Mouse (Mus musculus) intestine, embryonic 14.5 days (tissue): ENCODE measurements around the gene Smim17. TPM values are rescaled to one million over a fixed set of nuclear protein-coding genes. Genes with fewer than 3 reads are reported as not detected.

Source experiments
- ATAC-seq: fragments of 200-750 bp; cut with Nextera tagmentation; replicated peaks from 2 replicates; pipeline ENCODE4 v1.8.0; 2017; ENCODE audit warnings: low read depth, moderate number of reproducible peaks, moderate TSS enrichment, moderate library complexity; ENCODE audit not compliant: low FRiP score, low TSS enrichment
- DNase-seq: peaks from one replicate; pipeline ENCODE4 v3.0.0-alpha.2; 2018; ENCODE audit warnings: low spot score
- H3K27ac ChIP-seq: fragments of 300-500 bp; sonication (generic); 2 replicates; pipeline ENCODE4 v1.5.1; 2014; ENCODE audit warnings: low read depth, mild to moderate bottlenecking, control low read depth
- H3K27me3 ChIP-seq: fragments of 300-500 bp; sonication (generic); replicated peaks from 2 replicates; pipeline ENCODE4 v1.6.1; 2014; ENCODE audit warnings: low read length, control low read depth; ENCODE audit not compliant: control insufficient read depth, insufficient read depth
- H3K36me3 ChIP-seq: fragments of 300-500 bp; sonication (generic); 2 replicates; pipeline ENCODE4 v1.6.1; 2014; ENCODE audit warnings: low read length, control low read depth; ENCODE audit not compliant: control insufficient read depth, insufficient read depth
- H3K4me1 ChIP-seq: fragments of 300-500 bp; sonication (generic); replicated peaks from 2 replicates; pipeline ENCODE4 v1.6.1; 2014; ENCODE audit warnings: low read length, control low read depth, mixed read lengths; ENCODE audit not compliant: control insufficient read depth, insufficient read depth
- H3K4me2 ChIP-seq: fragments of 300-500 bp; sonication (generic); 2 replicates; pipeline ENCODE4 v1.6.1; 2014; ENCODE audit warnings: low read length
- H3K4me3 ChIP-seq: fragments of 300-500 bp; sonication (generic); 2 replicates; pipeline ENCODE4 v1.5.1; 2014; ENCODE audit warnings: low read depth, low read length, control low read depth, mixed read lengths
- H3K9ac ChIP-seq: fragments of 300-500 bp; sonication (generic); 2 replicates; pipeline ENCODE4 v1.6.1; 2014; ENCODE audit warnings: mild to moderate bottlenecking, low read length
- H3K9me3 ChIP-seq: fragments of 300-500 bp; sonication (generic); 2 replicates; pipeline ENCODE4 v1.6.1; 2016; ENCODE audit warnings: low read length, control low read depth; ENCODE audit not compliant: control insufficient read depth
- WGBS: fragments of 180-500 bp; shearing (Covaris S2); extraction: QIAGEN DNeasy Blood & Tissue Kit; methylation state at CpG from one replicate; pipeline ENCODE4 v1.1.7; 2014; 5-methylcytosine and 5-hydroxymethylcytosine counted together
- polyA plus RNA-seq: library from polyadenylated mRNA; unstranded; fragments of >200 nt; fragmentation: Nextera tagmentation; extraction: Ambion mirVana; gene quantifications from 2 replicates; pipeline ENCODE4 v1.2.1, GENCODE M21; 2014

Smim17 gene
- polyA plus RNA-seq, 1 experiment from 2014 or later, result 0.38 TPM

GRCm38 (mm10) chr7:6386995-6387394 is 11.5 kb upstream of the Smim17 start:
- ATAC-seq (no peak), DNase-seq (no peak)
- Histone ChIP-seq H3K4me2 (no peak overlapping the region), H3K9ac (no peak overlapping the region), H3K9me3 (no peaks in the 10 kb centered on the region), H3K4me1 (peaks cover 8% of the 10 kb centered on the region), H3K36me3 (peaks cover 25% of the 10 kb centered on the region), H3K27me3 (no peaks in the 10 kb centered on the region), H3K4me3 (no peak overlapping the region), H3K27ac (no peak overlapping the region)
- 95% methylated on average over 8 of the region's 8 CpGs for WGBS

GRCm38 (mm10) chr7:6388971-6389370 is 9.5 kb upstream of the Smim17 start:
- Histone ChIP-seq H3K36me3 (peaks cover 39% of the 10 kb centered on the region), H3K4me3 (no peak overlapping the region), H3K4me2 (no peak overlapping the region), H3K9me3 (no peaks in the 10 kb centered on the region), H3K27ac (no peak overlapping the region), H3K9ac (no peak overlapping the region), H3K4me1 (peaks cover 3% of the 10 kb centered on the region; the same call in 1 of the 2 replicates), H3K27me3 (no peaks in the 10 kb centered on the region)
- no peak for DNase-seq
- no peak for ATAC-seq
- 86% methylated on average over 5 of the region's 5 CpGs for WGBS

- peaks cover 43% of the 10 kb centered on the region for H3K36me3 ChIP-seq
- no peak overlapping the region for H3K9ac ChIP-seq
- H3K27ac ChIP-seq, result no peak overlapping the region
- no peaks in the 10 kb centered on the region for H3K9me3 ChIP-seq
- DNase-seq, result no peak
- no peaks in the 10 kb centered on the region for H3K27me3 ChIP-seq
- H3K4me3 ChIP-seq, result no peak overlapping the region
- no peak overlapping the region for H3K4me2 ChIP-seq
- no peaks in the 10 kb centered on the region for H3K4me1 ChIP-seq
- WGBS, result 63% methylated on average over 5 of the region's 5 CpGs
- no peak for ATAC-seq
These were observed 9.1 kb upstream of the Smim17 start for GRCm38 (mm10) chr7:6389449-6389848.

- ATAC-seq (peak; percentile 97), DNase-seq (peak; percentile 99)
- Histone ChIP-seq H3K27ac (no peak within 1 kb of the TSS), H3K36me3 (no peaks in the 10 kb centered on the region), H3K4me1 (no peaks in the 10 kb centered on the region), H3K4me2 (no peak within 1 kb of the TSS), H3K27me3 (no peaks in the 10 kb centered on the region), H3K4me3 (no peak within 1 kb of the TSS), H3K9ac (no peak within 1 kb of the TSS), H3K9me3 (no peaks in the 10 kb centered on the region)
- under 1% methylated on average over 17 of the region's 17 CpGs for WGBS
These were observed 11.5 kb downstream of the Smim17 start, which contains the start of gene Gm20715 for GRCm38 (mm10) chr7:6410043-6410442. TSS of gene Gm20715 (plus strand) at chr7:6410277.

GRCm38 (mm10) chr7:6414626-6415441 is 16.3 kb downstream of the Smim17 start:
- Histone ChIP-seq H3K4me3 (no peak overlapping the region), H3K4me1 (no peaks in the 10 kb centered on the region), H3K36me3 (no peaks in the 10 kb centered on the region), H3K4me2 (no peak overlapping the region), H3K9ac (no peak overlapping the region), H3K27me3 (no peaks in the 10 kb centered on the region), H3K27ac (no peak overlapping the region), H3K9me3 (no peaks in the 10 kb centered on the region)
- ATAC-seq (no peak), DNase-seq (no peak)
- WGBS, result 9% methylated on average over 20 of the region's 22 CpGs

GRCm38 (mm10) chr7:6415442-6415787 is 16.9 kb downstream of the Smim17 start:
- no peak for ATAC-seq
- H3K36me3 ChIP-seq, result no peaks in the 10 kb centered on the region
- no peak for DNase-seq
- WGBS, result 18% methylated on average over 8 of the region's 8 CpGs
- no peak overlapping the region for H3K9ac ChIP-seq
- no peaks in the 10 kb centered on the region for H3K4me1 ChIP-seq
- no peak overlapping the region for H3K27ac ChIP-seq
- H3K27me3 ChIP-seq, result no peaks in the 10 kb centered on the region
- no peak overlapping the region for H3K4me3 ChIP-seq
- no peaks in the 10 kb centered on the region for H3K9me3 ChIP-seq
- no peak overlapping the region for H3K4me2 ChIP-seq

GRCm38 (mm10) chr7:6419894-6420293 is 21.4 kb downstream of the Smim17 start:
- Histone ChIP-seq H3K9me3 (no peaks in the 10 kb centered on the region), H3K4me2 (no peak overlapping the region), H3K27ac (no peak overlapping the region), H3K4me3 (no peak overlapping the region), H3K36me3 (no peaks in the 10 kb centered on the region), H3K27me3 (no peaks in the 10 kb centered on the region), H3K9ac (no peak overlapping the region), H3K4me1 (no peaks in the 10 kb centered on the region)
- 72% methylated on average over 6 of the region's 6 CpGs for WGBS
- ATAC-seq (no peak), DNase-seq (no peak)

GRCm38 (mm10) chr7:6429381-6429780 is 30.9 kb downstream of the Smim17 start:
- Histone ChIP-seq H3K4me1 (no peaks in the 10 kb centered on the region), H3K9ac (no peak overlapping the region), H3K27ac (no peak overlapping the region), H3K4me2 (no peak overlapping the region), H3K4me3 (no peak overlapping the region), H3K36me3 (no peaks in the 10 kb centered on the region), H3K27me3 (no peaks in the 10 kb centered on the region), H3K9me3 (no peaks in the 10 kb centered on the region)
- 88% methylated on average over 3 of the region's 3 CpGs for WGBS
- ATAC-seq (no peak), DNase-seq (no peak)

GRCm38 (mm10) chr7:6430342-6430741 is 31.8 kb downstream of the Smim17 start:
- H3K9ac ChIP-seq, result no peak overlapping the region
- no peaks in the 10 kb centered on the region for H3K27me3 ChIP-seq
- no peaks in the 10 kb centered on the region for H3K36me3 ChIP-seq
- no peaks in the 10 kb centered on the region for H3K4me1 ChIP-seq
- H3K9me3 ChIP-seq, result no peaks in the 10 kb centered on the region
- H3K4me3 ChIP-seq, result no peak overlapping the region
- no peak overlapping the region for H3K4me2 ChIP-seq
- peak; percentile 64 for DNase-seq
- ATAC-seq, result no peak
- 46% methylated on average over 2 of the region's 2 CpGs for WGBS
- H3K27ac ChIP-seq, result no peak overlapping the region
